Mouse (Mus musculus): ENCODE results near the gene Setdb1. TPM values are rescaled to one million over a fixed set of nuclear protein-coding genes. Genes with fewer than 3 reads are reported as not detected.

Gene Setdb1
- polyA plus RNA-seq, 1 experiment from 2014 or later: 45.2 TPM

DNA sequence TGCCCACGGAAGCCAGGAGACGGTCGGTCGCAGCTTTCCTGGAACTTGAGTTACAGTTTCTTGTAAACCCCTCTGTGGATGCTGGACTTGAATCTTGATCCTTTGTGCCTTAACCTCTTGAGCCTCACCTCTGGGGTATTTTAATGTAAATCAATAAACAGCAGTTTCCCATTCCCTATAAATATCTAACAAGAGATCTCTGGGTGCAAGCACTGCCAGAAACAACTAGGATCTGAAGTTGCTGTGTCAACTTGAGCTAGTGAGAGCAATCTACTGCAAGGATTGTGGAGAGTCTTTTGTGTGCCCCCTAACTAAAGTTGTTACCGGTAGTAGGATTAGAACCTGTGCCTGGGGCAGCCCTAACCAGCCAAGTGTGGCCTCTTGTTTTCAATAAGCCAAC, 71.6 kb downstream of the Setdb1 start:
- Histone ChIP-seq H3K27me3 (no peaks in the 10 kb centered on the region), H3K4me3 (replicated peaks) (no peak overlapping the region), H3K4me1 (peaks cover 42% of the 10 kb centered on the region), H3K27ac (peak overlapping the region; percentile 59; the same call in 1 of the 2 replicates), H3K9me3 (replicated peaks) (no peaks in the 10 kb centered on the region), H3K9ac (no peak overlapping the region), H3K36me3 (peaks cover 27% of the 10 kb centered on the region), H3K4me2 (no peak overlapping the region)
- WGBS: 85% methylated on average over 5 of the region's 5 CpGs
- no peak for ATAC-seq (replicated peaks; ENCODE audit: low FRiP score)

GRCm38 (mm10) chr3:95284501-95285281, 72.3 kb downstream of the Setdb1 start:
- 0 out of 2 replicates have a peak overlapping the region, but pooled peaks have one; percentile 25 for H3K27ac ChIP-seq
- H3K4me2 ChIP-seq: peak overlapping the region; percentile 87
- H3K27me3 ChIP-seq: no peaks in the 10 kb centered on the region
- peaks cover 22% of the 10 kb centered on the region for H3K36me3 ChIP-seq
- H3K9ac ChIP-seq: peak overlapping the region; percentile 8; the same call in 1 of the 2 replicates
- peak overlapping the region; percentile 83 for H3K4me3 ChIP-seq (replicated peaks)
- no peak for ATAC-seq (replicated peaks; ENCODE audit: low FRiP score)
- peaks cover 38% of the 10 kb centered on the region for H3K4me1 ChIP-seq
- no peaks in the 10 kb centered on the region for H3K9me3 ChIP-seq (replicated peaks)
- 81% methylated on average over 12 of the region's 12 CpGs for WGBS

DNA sequence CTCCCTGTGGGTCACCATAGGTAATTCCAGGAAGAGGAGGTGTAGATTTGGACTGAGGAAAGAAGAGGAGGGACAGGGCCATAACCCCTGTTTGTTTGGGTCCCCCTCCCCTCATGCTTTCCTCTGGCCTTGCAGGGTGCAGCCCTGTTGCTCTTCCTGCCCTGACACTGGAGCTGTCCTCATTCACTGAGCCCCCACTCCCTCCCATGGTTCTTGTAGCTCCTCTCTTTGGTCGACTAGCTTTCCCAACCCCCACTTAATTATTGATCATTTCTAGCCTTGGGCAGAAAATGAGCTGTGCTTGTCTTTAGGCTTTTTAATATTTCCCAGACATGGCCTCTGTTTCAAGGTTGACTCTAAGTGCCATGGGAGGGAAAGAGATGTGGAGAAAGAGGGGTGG, 72.9 kb downstream of the Setdb1 start:
- no peak for ATAC-seq (replicated peaks; ENCODE audit: low FRiP score)
- Histone ChIP-seq H3K9ac (peak overlapping the region; percentile 81; the same call in 1 of the 2 replicates), H3K9me3 (replicated peaks) (no peaks in the 10 kb centered on the region), H3K27ac (peak overlapping the region; percentile 99), H3K27me3 (no peaks in the 10 kb centered on the region), H3K4me3 (replicated peaks) (peak overlapping the region; percentile 83), H3K36me3 (peaks cover 16% of the 10 kb centered on the region), H3K4me1 (peaks cover 38% of the 10 kb centered on the region), H3K4me2 (peak overlapping the region; percentile 87)
- 22% methylated on average over 1 of the region's 1 CpGs for WGBS

DNA sequence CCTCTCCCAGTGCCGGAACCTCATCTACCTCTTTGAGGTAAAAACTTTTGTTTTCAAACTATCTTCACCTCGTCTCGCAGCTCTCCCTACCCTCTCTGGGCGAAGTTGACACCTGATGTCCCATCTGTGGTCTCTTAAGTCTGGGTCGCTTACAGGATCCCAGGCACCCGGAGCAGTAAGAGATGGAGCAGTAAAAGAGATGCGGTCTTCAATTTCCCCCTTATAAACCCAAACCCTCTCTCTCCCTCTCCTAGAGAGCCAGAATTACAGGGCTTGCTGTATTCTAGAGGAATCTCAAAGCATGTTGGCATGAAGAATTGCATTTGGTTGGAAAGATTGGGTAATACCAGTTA, 73.4 kb downstream of the Setdb1 start:
- H3K4me2 ChIP-seq: peak overlapping the region; percentile 87
- H3K9me3 ChIP-seq (replicated peaks): no peaks in the 10 kb centered on the region
- peak overlapping the region; percentile 99 for H3K27ac ChIP-seq
- no peak for ATAC-seq (replicated peaks; ENCODE audit: low FRiP score)
- peaks cover 12% of the 10 kb centered on the region for H3K36me3 ChIP-seq
- H3K9ac ChIP-seq: peak overlapping the region; percentile 81
- peak overlapping the region; percentile 83 for H3K4me3 ChIP-seq (replicated peaks)
- peaks cover 38% of the 10 kb centered on the region for H3K4me1 ChIP-seq
- H3K27me3 ChIP-seq: no peaks in the 10 kb centered on the region
- under 1% methylated on average over 7 of the region's 7 CpGs for WGBS

- H3K4me2 ChIP-seq: peak overlapping the region; percentile 87
- peak overlapping the region; percentile 81 for H3K9ac ChIP-seq
Observed at GRCm38 (mm10) chr3:95282865-95283588, 74.0 kb downstream of the Setdb1 start.

DNA sequence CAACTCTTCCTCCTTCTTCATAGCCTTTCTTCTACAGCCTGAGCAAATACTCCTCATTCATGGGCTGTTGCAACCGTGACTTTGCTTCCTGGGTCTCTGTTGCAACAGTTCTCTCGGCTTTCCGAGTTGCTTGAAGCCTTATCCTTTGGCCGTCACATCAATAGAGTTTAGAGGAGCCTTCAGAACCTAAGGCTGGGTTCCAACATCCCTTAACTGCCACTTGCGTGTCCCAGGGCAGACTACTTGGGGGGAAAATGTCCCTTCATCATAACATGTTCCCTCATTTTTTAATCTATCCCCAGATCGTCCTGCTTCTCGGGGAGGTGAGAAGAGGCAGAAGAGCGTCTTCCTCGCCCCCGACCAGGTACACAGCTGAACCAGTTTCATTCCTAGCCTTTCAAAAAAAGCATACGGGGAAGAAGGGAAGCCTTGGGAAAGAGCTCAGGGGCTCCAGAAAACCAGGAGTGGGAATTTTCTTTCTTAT, 74.6 kb downstream of the Setdb1 start:
- Histone ChIP-seq H3K4me2 (peak overlapping the region; percentile 87), H3K36me3 (peaks cover under 1% of the 10 kb centered on the region; the same call in 1 of the 2 replicates), H3K9ac (peak overlapping the region; percentile 81), H3K4me1 (peaks cover 39% of the 10 kb centered on the region), H3K27me3 (no peaks in the 10 kb centered on the region), H3K27ac (peak overlapping the region; percentile 99), H3K9me3 (replicated peaks) (no peaks in the 10 kb centered on the region), H3K4me3 (replicated peaks) (peak overlapping the region; percentile 83)
- no peak for ATAC-seq (replicated peaks; ENCODE audit: low FRiP score)
- WGBS: 0% methylated on average over 11 of the region's 11 CpGs

More at GRCm38 (mm10) chr3:95282865-95283588, 74.0 kb downstream of the Setdb1 start:
- peaks cover 38% of the 10 kb centered on the region for H3K4me1 ChIP-seq
- peaks cover 6% of the 10 kb centered on the region for H3K36me3 ChIP-seq
- peak overlapping the region; percentile 99 for H3K27ac ChIP-seq
- no peaks in the 10 kb centered on the region for H3K9me3 ChIP-seq (replicated peaks)
- no peaks in the 10 kb centered on the region for H3K27me3 ChIP-seq
- H3K4me3 ChIP-seq (replicated peaks): peak overlapping the region; percentile 83
- peak; percentile 70 for ATAC-seq (replicated peaks; ENCODE audit: low FRiP score)
- under 1% methylated on average over 51 of the region's 51 CpGs for WGBS

- under 1% methylated on average over 53 of the region's 53 CpGs for WGBS
- H3K4me1 ChIP-seq: peaks cover 46% of the 10 kb centered on the region
- no peaks in the 10 kb centered on the region for H3K27me3 ChIP-seq
- peak within 1 kb of the TSS; percentile 81 for H3K9ac ChIP-seq
- peak within 1 kb of the TSS; percentile 99 for H3K27ac ChIP-seq
- H3K4me2 ChIP-seq: peak within 1 kb of the TSS; percentile 87
- H3K9me3 ChIP-seq (replicated peaks): no peaks in the 10 kb centered on the region
- peak within 1 kb of the TSS; percentile 83 for H3K4me3 ChIP-seq (replicated peaks)
- ATAC-seq (replicated peaks; ENCODE audit: low FRiP score): peak; percentile 88
- H3K36me3 ChIP-seq: no peaks in the 10 kb centered on the region
Observed at GRCm38 (mm10) chr3:95281216-95282126, 75.5 kb downstream of the Setdb1 start, which contains the start of the genes Mindy1 and Prune1. TSS of gene Mindy1 (plus strand) at chr3:95281345. TSS of gene Prune1 (minus strand) at chr3:95282076.

DNA sequence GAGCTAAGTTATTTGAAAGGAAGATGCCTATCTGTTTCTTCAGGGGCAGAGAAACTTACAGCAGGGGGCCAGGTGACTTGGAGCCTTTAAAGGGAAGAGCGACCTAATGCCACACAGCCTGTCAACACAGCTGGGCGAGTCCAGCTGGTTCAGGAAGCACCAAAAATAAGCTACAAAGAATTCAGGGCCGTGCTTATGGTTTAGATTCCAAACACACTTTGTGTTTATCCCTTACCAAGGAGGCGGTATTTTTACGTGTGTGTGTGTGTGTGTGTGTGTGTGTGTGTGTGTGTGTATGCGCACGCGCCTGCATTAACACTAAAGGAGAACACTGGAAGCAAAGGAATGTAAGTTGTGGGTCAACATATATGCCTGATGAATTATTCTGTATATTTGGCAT, 76.3 kb downstream of the Setdb1 start:
- ATAC-seq (replicated peaks; ENCODE audit: low FRiP score): no peak
- Histone ChIP-seq H3K9ac (peak overlapping the region; percentile 79), H3K27ac (peak overlapping the region; percentile 99), H3K9me3 (replicated peaks) (no peaks in the 10 kb centered on the region), H3K4me3 (replicated peaks) (peak overlapping the region; percentile 83), H3K4me2 (peak overlapping the region; percentile 87), H3K36me3 (no peaks in the 10 kb centered on the region), H3K4me1 (peaks cover 39% of the 10 kb centered on the region), H3K27me3 (no peaks in the 10 kb centered on the region)
- 16% methylated on average over 8 of the region's 8 CpGs for WGBS

DNA sequence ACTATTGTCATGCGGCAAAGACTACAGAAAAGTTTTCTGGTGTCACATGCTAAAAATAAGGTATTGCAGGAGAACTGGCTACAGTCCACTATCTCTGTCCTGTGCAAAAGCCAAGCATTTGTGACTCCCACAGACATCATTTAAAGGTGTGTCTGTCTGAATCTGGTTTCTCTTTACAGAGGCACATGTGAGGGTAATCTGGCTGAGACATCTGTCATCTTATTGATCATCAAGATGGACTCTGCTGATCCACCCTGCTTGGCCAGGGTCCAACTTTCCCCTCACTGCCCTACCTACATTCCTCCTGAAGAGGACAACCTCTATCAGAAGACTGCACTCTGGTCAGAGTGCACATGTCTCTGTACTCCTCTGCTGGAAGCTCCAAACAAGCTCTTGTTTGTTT, 79.9 kb downstream of the Setdb1 start:
- no peak for ATAC-seq (replicated peaks; ENCODE audit: low FRiP score)
- 70% methylated on average over 1 of the region's 1 CpGs for WGBS

GRCm38 (mm10) chr3:95276428-95276934, 80.5 kb downstream of the Setdb1 start:
- H3K4me3 ChIP-seq (replicated peaks): no peak overlapping the region
- H3K9me3 ChIP-seq (replicated peaks): no peaks in the 10 kb centered on the region
- no peak for ATAC-seq (replicated peaks; ENCODE audit: low FRiP score)
- H3K36me3 ChIP-seq: peaks cover 4% of the 10 kb centered on the region
- H3K4me1 ChIP-seq: peaks cover 13% of the 10 kb centered on the region
- no peaks in the 10 kb centered on the region for H3K27me3 ChIP-seq
- 62% methylated on average over 5 of the region's 5 CpGs for WGBS
- no peak overlapping the region for H3K4me2 ChIP-seq
- no peak overlapping the region for H3K9ac ChIP-seq
- H3K27ac ChIP-seq: no peak overlapping the region

More for the DNA sequence above, 79.9 kb downstream of the Setdb1 start:
- Histone ChIP-seq H3K36me3 (peaks cover 4% of the 10 kb centered on the region), H3K4me1 (peaks cover 13% of the 10 kb centered on the region), H3K4me3 (replicated peaks) (no peak overlapping the region), H3K27ac (peak overlapping the region; percentile 48; the same call in 1 of the 2 replicates), H3K9me3 (replicated peaks) (no peaks in the 10 kb centered on the region), H3K9ac (no peak overlapping the region), H3K27me3 (no peaks in the 10 kb centered on the region), H3K4me2 (no peak overlapping the region)

- H3K4me2 ChIP-seq: no peak overlapping the region
- no peak overlapping the region for H3K4me3 ChIP-seq (replicated peaks)
- WGBS: 58% methylated on average over 6 of the region's 6 CpGs
- peaks cover 7% of the 10 kb centered on the region for H3K4me1 ChIP-seq
- no peak overlapping the region for H3K9ac ChIP-seq
- H3K27ac ChIP-seq: no peak overlapping the region
- H3K9me3 ChIP-seq (replicated peaks): no peaks in the 10 kb centered on the region
- H3K27me3 ChIP-seq: no peaks in the 10 kb centered on the region
- ATAC-seq (replicated peaks; ENCODE audit: low FRiP score): no peak
- peaks cover 4% of the 10 kb centered on the region for H3K36me3 ChIP-seq
Observed at GRCm38 (mm10) chr3:95275161-95275560, 81.8 kb downstream of the Setdb1 start.

Measured in kidney, embryonic 15.5 days (tissue).